In genomic region chr4:7666935-7667594, GRCm38 (mm10) we compare ENCODE assay signal across 12 mouse cellular contexts.
A peak's percentile ranks its signal among the peaks of the same experiment; 100 is the strongest.
DNase-seq lines count a peak whose midpoint lies in the region; ATAC-seq and TF ChIP-seq lines count a peak whose summit lies in the region.
"Had no signal": no experiment of that assay in that cellular context is flagged by ENCODE, and none has a peak within 500 bp of the region (broad histone marks: within the 10 kb centered on the region; RNA-seq: fewer than 3 reads in every experiment).

No protein-coding gene starts in this region.

- 45% methylated on average over 7 of the region's 7 CpGs for WGBS in forebrain, postnatal 0 days
- WGBS in forebrain, embryonic 15.5 days, result 52% methylated on average over 7 of the region's 7 CpGs
- WGBS in limb, embryonic 11.5 days, result 71% methylated on average over 7 of the region's 7 CpGs
- WGBS in limb, embryonic 10.5 days, result 85% methylated on average over 7 of the region's 7 CpGs
- 54% methylated on average over 7 of the region's 7 CpGs for WGBS in intestine, embryonic 15.5 days

- no peak overlapping the region for H3K27ac ChIP-seq in forebrain, postnatal 0 days (ENCODE audit: low read depth, low read length)
- no peak overlapping the region for H3K27ac ChIP-seq in forebrain, embryonic 15.5 days (replicated peaks)
- no peak overlapping the region for H3K27ac ChIP-seq in limb, embryonic 11.5 days (replicated peaks; ENCODE audit: low read depth, low read length)
- H3K27ac ChIP-seq in limb, embryonic 10.5 days, result no peak overlapping the region
- no peak overlapping the region for H3K27ac ChIP-seq in intestine, embryonic 15.5 days
- H3K27ac ChIP-seq: liver, embryonic 15.5 days; midbrain, embryonic 12.5 days had no signal

- ATAC-seq in forebrain, postnatal 0 days, result no peak
- ATAC-seq in forebrain, embryonic 15.5 days (replicated peaks), result no peak
- ATAC-seq in limb, embryonic 11.5 days (ENCODE audit: insufficient number of reproducible peaks, low FRiP score, low TSS enrichment, low read depth), result peak; percentile 73; the same call in 1 of the 2 replicates
- no peak for ATAC-seq in cerebellum, adult (ENCODE audit: insufficient number of reproducible peaks, low FRiP score, low TSS enrichment)
- ATAC-seq in intestine, embryonic 15.5 days, result no peak; the same call in 1 of the 2 replicates

- TF ChIP-seq CTCF in forebrain, postnatal 0 days (IDR thresholded peaks at IDR 0.05; ENCODE audit: low read depth), result no peak

- DNase-seq in forebrain, postnatal 0 days, result peak; percentile 18
- peak; percentile 23 for DNase-seq in limb, embryonic 11.5 days (ENCODE audit: low spot score)
- no peak for DNase-seq in limb, embryonic 10.5 days (ENCODE audit: low spot score)
- DNase-seq in embryo, embryonic 11 days, result peak; percentile 46
- peak; percentile 56 for DNase-seq in mesoderm, embryonic 11.5 days (ENCODE audit: low read depth, low spot score)
- DNase-seq: adrenal gland, postnatal 25 days; gastrocnemius, postnatal 14 days had no signal

- 0 out of 2 replicates have a peak overlapping the region, but pooled peaks have one; percentile 8 for H3K4me2 ChIP-seq in forebrain, postnatal 0 days (ENCODE audit: low read depth)
- no peak overlapping the region for H3K4me2 ChIP-seq in forebrain, embryonic 15.5 days (replicated peaks)
- H3K4me2 ChIP-seq in limb, embryonic 11.5 days (ENCODE audit: low read depth, severe bottlenecking), result no peak overlapping the region
- no peak overlapping the region for H3K4me2 ChIP-seq in intestine, embryonic 15.5 days (replicated peaks)
- H3K4me2 ChIP-seq: liver, embryonic 15.5 days; midbrain, embryonic 12.5 days had no signal

- no peaks in the 10 kb centered on the region for H3K36me3 ChIP-seq in forebrain, postnatal 0 days (ENCODE audit: insufficient read depth)
- H3K36me3 ChIP-seq in forebrain, embryonic 15.5 days, result no peaks in the 10 kb centered on the region
- H3K36me3 ChIP-seq in limb, embryonic 11.5 days (ENCODE audit: control insufficient read depth, insufficient read depth, low read length), result no peaks in the 10 kb centered on the region
- no peaks in the 10 kb centered on the region for H3K36me3 ChIP-seq in limb, embryonic 10.5 days
- H3K36me3 ChIP-seq in intestine, embryonic 15.5 days, result no peaks in the 10 kb centered on the region
- H3K36me3 ChIP-seq: liver, embryonic 15.5 days; midbrain, embryonic 12.5 days had no signal

- no peaks in the 10 kb centered on the region for H3K27me3 ChIP-seq in forebrain, postnatal 0 days (ENCODE audit: insufficient read depth, low read length)
- H3K27me3 ChIP-seq in forebrain, embryonic 15.5 days, result no peaks in the 10 kb centered on the region
- no peaks in the 10 kb centered on the region for H3K27me3 ChIP-seq in limb, embryonic 11.5 days (ENCODE audit: control insufficient read depth, insufficient read depth, low read length)
- no peaks in the 10 kb centered on the region for H3K27me3 ChIP-seq in limb, embryonic 10.5 days (ENCODE audit: low read depth, poor library complexity, severe bottlenecking)
- no peaks in the 10 kb centered on the region for H3K27me3 ChIP-seq in intestine, embryonic 15.5 days (replicated peaks)
- H3K27me3 ChIP-seq: liver, embryonic 15.5 days; midbrain, embryonic 12.5 days had no signal

- no peaks in the 10 kb centered on the region for H3K9me3 ChIP-seq in forebrain, postnatal 0 days (ENCODE audit: low read length)
- H3K9me3 ChIP-seq in forebrain, embryonic 15.5 days, result no peaks in the 10 kb centered on the region
- H3K9me3 ChIP-seq in limb, embryonic 11.5 days (ENCODE audit: control insufficient read depth, low read length), result no peaks in the 10 kb centered on the region
- H3K9me3 ChIP-seq in limb, embryonic 10.5 days (replicated peaks), result no peaks in the 10 kb centered on the region
- no peaks in the 10 kb centered on the region for H3K9me3 ChIP-seq in intestine, embryonic 15.5 days
- H3K9me3 ChIP-seq: liver, embryonic 15.5 days; midbrain, embryonic 12.5 days had no signal

- H3K9ac ChIP-seq in forebrain, postnatal 0 days, result no peak overlapping the region
- H3K9ac ChIP-seq in forebrain, embryonic 15.5 days (replicated peaks), result no peak overlapping the region
- H3K9ac ChIP-seq in limb, embryonic 11.5 days (ENCODE audit: low read length), result no peak overlapping the region
- H3K9ac ChIP-seq in intestine, embryonic 15.5 days, result no peak overlapping the region
- H3K9ac ChIP-seq: liver, embryonic 15.5 days; midbrain, embryonic 12.5 days had no signal

- no peak overlapping the region for H3K4me3 ChIP-seq in forebrain, postnatal 0 days (ENCODE audit: low read depth, low read length)
- H3K4me3 ChIP-seq in forebrain, embryonic 15.5 days, result no peak overlapping the region
- H3K4me3 ChIP-seq in limb, embryonic 11.5 days (ENCODE audit: low read depth, low read length), result no peak overlapping the region
- H3K4me3 ChIP-seq in limb, embryonic 10.5 days, result no peak overlapping the region
- no peak overlapping the region for H3K4me3 ChIP-seq in intestine, embryonic 15.5 days (replicated peaks)
- H3K4me3 ChIP-seq: liver, embryonic 15.5 days; midbrain, embryonic 12.5 days had no signal

- no peaks in the 10 kb centered on the region for H3K4me1 ChIP-seq in forebrain, postnatal 0 days (ENCODE audit: insufficient read depth)
- H3K4me1 ChIP-seq in forebrain, embryonic 15.5 days, result no peaks in the 10 kb centered on the region
- no peaks in the 10 kb centered on the region for H3K4me1 ChIP-seq in limb, embryonic 11.5 days (ENCODE audit: control insufficient read depth, insufficient read depth, low read length)
- no peaks in the 10 kb centered on the region for H3K4me1 ChIP-seq in limb, embryonic 10.5 days
- H3K4me1 ChIP-seq in intestine, embryonic 15.5 days (replicated peaks), result no peaks in the 10 kb centered on the region
- H3K4me1 ChIP-seq: liver, embryonic 15.5 days; midbrain, embryonic 12.5 days had no signal
